Mouse (Mus musculus) splenic B cell, adult 2 months (primary cell): Measurements from ENCODE around the gene Hnf4a.
"Not testable (repeated sequence)": the region's sequence is repeated elsewhere in the genome, so short reads cannot be mapped to it uniquely, and the experiment has no call there.

Experiments
- DNase-seq: peaks from one replicate; pipeline ENCODE4 v3.0.0-alpha.2; 2011; ENCODE audit warnings: low read depth, low spot score
- H3K27me3 ChIP-seq: 2 replicates; pipeline ENCODE4 v1.6.1; 2012; ENCODE audit warnings: mild to moderate bottlenecking, low read length, moderate library complexity, mixed read lengths; ENCODE audit not compliant: control insufficient read depth, poor library complexity, insufficient read depth, severe bottlenecking
- H3K36me3 ChIP-seq: 2 replicates; pipeline ENCODE4 v1.6.1; 2012; ENCODE audit warnings: mild to moderate bottlenecking, low read length, moderate library complexity, mixed read lengths; ENCODE audit not compliant: control insufficient read depth, poor library complexity, insufficient read depth, severe bottlenecking

Gene Hnf4a

GRCm38 (mm10) chr2:163506300-163507004 lies at the start of gene Hnf4a:
Gene Hnf4a (plus strand): TSS chr2:163506808.
- Histone ChIP-seq H3K27me3 (no peaks in the 10 kb centered on the region), H3K36me3 (no peaks in the 10 kb centered on the region)
- DNase-seq: no peak

- Histone ChIP-seq H3K27me3 (no peaks in the 10 kb centered on the region), H3K36me3 (no peaks in the 10 kb centered on the region)
- no peak for DNase-seq
These were observed 47.9 kb upstream of the Hnf4a start for GRCm38 (mm10) chr2:163458539-163459265.

- Histone ChIP-seq H3K27me3 (no peaks in the 10 kb centered on the region), H3K36me3 (no peaks in the 10 kb centered on the region)
- DNase-seq: no peak
These were observed 47.2 kb upstream of the Hnf4a start for GRCm38 (mm10) chr2:163459380-163459779.

GRCm38 (mm10) chr2:163460622-163461021 lies 46.0 kb upstream of the Hnf4a start:
- no peak for DNase-seq
- H3K27me3 ChIP-seq: no peaks in the 10 kb centered on the region
- no peaks in the 10 kb centered on the region for H3K36me3 ChIP-seq

GRCm38 (mm10) chr2:163461307-163461706 lies 45.3 kb upstream of the Hnf4a start:
- H3K27me3 ChIP-seq, H3K36me3 ChIP-seq, DNase-seq: not testable (repeated sequence)

- Histone ChIP-seq H3K36me3 (no peaks in the 10 kb centered on the region), H3K27me3 (no peaks in the 10 kb centered on the region)
- no peak for DNase-seq
These were observed 44.2 kb upstream of the Hnf4a start for GRCm38 (mm10) chr2:163462386-163462785.

GRCm38 (mm10) chr2:163462801-163463200 lies 43.8 kb upstream of the Hnf4a start:
- Histone ChIP-seq H3K36me3 (no peaks in the 10 kb centered on the region), H3K27me3 (no peaks in the 10 kb centered on the region)
- DNase-seq: no peak

GRCm38 (mm10) chr2:163463251-163463769 lies 43.3 kb upstream of the Hnf4a start:
- H3K27me3 ChIP-seq: no peaks in the 10 kb centered on the region
- no peaks in the 10 kb centered on the region for H3K36me3 ChIP-seq
- DNase-seq: no peak

GRCm38 (mm10) chr2:163463998-163464397 lies 42.6 kb upstream of the Hnf4a start:
- Histone ChIP-seq H3K27me3 (no peaks in the 10 kb centered on the region), H3K36me3 (no peaks in the 10 kb centered on the region)
- no peak for DNase-seq

GRCm38 (mm10) chr2:163464562-163464961 lies 42.0 kb upstream of the Hnf4a start:
- no peak for DNase-seq
- 0 out of 2 replicates have a peak, but pooled peaks cover 3% of the 10 kb centered on the region for H3K36me3 ChIP-seq
- H3K27me3 ChIP-seq: no peaks in the 10 kb centered on the region

- no peak for DNase-seq
- Histone ChIP-seq H3K27me3 (no peaks in the 10 kb centered on the region), H3K36me3 (0 out of 2 replicates have a peak, but pooled peaks cover 3% of the 10 kb centered on the region)
These were observed 39.8 kb upstream of the Hnf4a start for GRCm38 (mm10) chr2:163466771-163467170.

- no peak for DNase-seq
- Histone ChIP-seq H3K36me3 (0 out of 2 replicates have a peak, but pooled peaks cover 3% of the 10 kb centered on the region), H3K27me3 (no peaks in the 10 kb centered on the region)
These were observed 39.0 kb upstream of the Hnf4a start for GRCm38 (mm10) chr2:163467585-163467984.

- no peaks in the 10 kb centered on the region for H3K27me3 ChIP-seq
- 0 out of 2 replicates have a peak, but pooled peaks cover 3% of the 10 kb centered on the region for H3K36me3 ChIP-seq
- no peak for DNase-seq
These were observed 37.7 kb upstream of the Hnf4a start for GRCm38 (mm10) chr2:163468866-163469265.

GRCm38 (mm10) chr2:163469711-163470110 lies 36.9 kb upstream of the Hnf4a start:
- no peak for DNase-seq
- Histone ChIP-seq H3K36me3 (0 out of 2 replicates have a peak, but pooled peaks cover 3% of the 10 kb centered on the region), H3K27me3 (no peaks in the 10 kb centered on the region)

GRCm38 (mm10) chr2:163471136-163471535 lies 35.5 kb upstream of the Hnf4a start:
- 0 out of 2 replicates have a peak, but pooled peaks cover 3% of the 10 kb centered on the region for H3K36me3 ChIP-seq
- H3K27me3 ChIP-seq: no peaks in the 10 kb centered on the region
- no peak for DNase-seq
